Mouse (Mus musculus) myocyte (in vitro differentiated cells): ENCODE measurements around the gene Bicc1.

ENCODE experiments used
- MAX ChIP-seq: IDR thresholded peaks from one replicate; pipeline ENCODE4 v1.6.1; 2011; ENCODE audit warnings: low read depth, mild to moderate bottlenecking, control low read depth
- POLR2A ChIP-seq: IDR thresholded peaks from one replicate; pipeline ENCODE4 v1.6.1; 2011; ENCODE audit warnings: low read depth, mild to moderate bottlenecking, control low read depth, moderate library complexity; ENCODE audit not compliant: insufficient read length
- REST ChIP-seq: IDR thresholded peaks from one replicate; pipeline ENCODE4 v1.6.1; 2011; ENCODE audit warnings: mild to moderate bottlenecking, control low read depth, moderate library complexity; ENCODE audit not compliant: insufficient read depth, insufficient read length
- TCF12 ChIP-seq: IDR thresholded peaks from one replicate; pipeline ENCODE4 v1.6.1; 2011; ENCODE audit warnings: mild to moderate bottlenecking, control low read depth; ENCODE audit not compliant: poor library complexity, insufficient read depth, severe bottlenecking
- TCF3 ChIP-seq: IDR thresholded peaks from one replicate; pipeline ENCODE4 v1.6.1; 2011; ENCODE audit warnings: low read depth, control low read depth; ENCODE audit not compliant: insufficient read length
- USF1 ChIP-seq: IDR thresholded peaks from one replicate; pipeline ENCODE4 v1.6.1; 2011; ENCODE audit warnings: low read depth, mild to moderate bottlenecking, control low read depth, moderate library complexity

DNA sequence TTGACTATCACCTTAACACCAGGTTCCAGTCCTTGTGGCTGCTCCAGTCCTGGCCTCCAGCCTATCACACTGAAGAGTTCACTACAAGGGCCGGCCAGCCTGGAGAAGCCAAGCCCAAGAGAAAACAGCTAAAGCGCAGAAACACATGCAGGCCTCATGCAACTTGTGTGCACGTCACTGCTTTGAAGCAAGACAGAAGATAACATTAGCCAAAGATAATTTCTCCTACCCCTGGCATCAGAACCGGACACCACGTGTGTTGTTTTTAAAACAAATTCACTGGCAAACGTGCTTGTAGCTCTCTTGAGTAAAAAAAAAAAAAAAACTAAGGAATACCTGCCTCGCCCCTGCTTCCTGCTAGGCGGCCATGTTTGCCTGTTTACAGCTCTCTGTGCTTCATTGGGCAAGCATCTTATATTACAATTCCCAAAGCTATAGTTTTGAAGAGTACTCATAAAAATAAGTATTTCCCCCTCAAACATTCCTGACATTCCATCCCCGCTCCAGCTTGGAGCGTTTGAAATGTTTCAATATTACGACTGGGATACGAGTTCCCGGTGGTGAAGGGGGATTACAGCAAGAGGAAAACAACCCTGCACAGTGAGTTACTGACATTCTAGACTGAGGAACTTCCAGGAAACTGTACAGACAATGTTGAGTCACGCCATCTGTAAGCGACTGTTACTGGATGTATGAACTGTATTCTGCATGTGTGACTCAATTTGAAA, 40.2 kb downstream of the Bicc1 start:
- TF ChIP-seq MAX (no peak), TCF3 (no peak), REST (no peak), TCF12 (no peak), POLR2A (no peak), USF1 (no peak)
